ENCODE assay signal across 10 mouse cellular contexts in the genomic region with DNA sequence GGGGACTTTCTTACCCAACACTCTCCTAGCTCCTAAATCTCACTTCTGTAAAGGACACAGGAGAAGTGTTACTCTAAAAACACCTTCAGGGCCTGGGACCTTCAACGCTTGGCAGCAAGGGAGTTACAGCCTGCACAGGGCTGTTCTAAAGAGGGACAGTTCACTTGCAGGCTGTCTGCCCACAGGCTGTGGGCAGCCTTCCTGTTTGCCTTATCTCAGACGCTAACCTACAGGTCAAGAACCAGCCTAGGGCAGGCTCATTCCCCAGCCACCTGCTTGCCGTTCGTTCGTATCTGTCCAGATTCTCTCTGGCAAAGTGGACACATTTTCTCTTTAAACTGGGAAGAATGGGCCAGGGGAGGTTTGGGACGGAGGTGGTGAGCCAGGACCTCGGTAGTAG. TPM values are rescaled to one million over a fixed set of nuclear protein-coding genes. Genes with fewer than 3 reads are reported as not detected.
A peak's percentile ranks its signal among the peaks of the same experiment; 100 is the strongest.
DNase-seq lines count a peak whose midpoint lies in the region; ATAC-seq and TF ChIP-seq lines count a peak whose summit lies in the region.
"Had no signal": no experiment of that assay in that cellular context is flagged by ENCODE, and none has a peak within 500 bp of the region (broad histone marks: within the 10 kb centered on the region; RNA-seq: fewer than 3 reads in every experiment).

No protein-coding gene starts in this region.

- H3K27me3 ChIP-seq in stomach, embryonic 16.5 days (ENCODE audit: control insufficient read depth, insufficient read depth, low read length) = no peaks in the 10 kb centered on the region
- H3K27me3 ChIP-seq in stomach, postnatal 0 days (ENCODE audit: control insufficient read depth, insufficient read depth, low read length) = no peaks in the 10 kb centered on the region
- peaks cover 15% of the 10 kb centered on the region for H3K27me3 ChIP-seq in hindbrain, embryonic 16.5 days (replicated peaks; ENCODE audit: control insufficient read depth, insufficient read depth, low read length)

- peak; percentile 33 for DNase-seq in embryo, embryonic 9.5 days (ENCODE audit: extremely low spot score)
- no peak for DNase-seq in embryo, embryonic 10.5 days (ENCODE audit: low spot score)
- DNase-seq in stomach, postnatal 0 days (ENCODE audit: low spot score) = no peak
- DNase-seq in left cerebral cortex, postnatal 4 days = no peak
- DNase-seq in kidney, adult 11 months = no peak
- no peak for DNase-seq in gastrocnemius, postnatal 10 days
- DNase-seq: adrenal gland, postnatal 36 days; cerebellum, adult 8-10 months had no signal

- TF ChIP-seq CTCF in stomach, postnatal 0 days (IDR thresholded peaks at IDR 0.05; ENCODE audit: low read depth) = no peak

- no peak overlapping the region for H3K4me3 ChIP-seq in stomach, embryonic 16.5 days (replicated peaks; ENCODE audit: low read length)
- H3K4me3 ChIP-seq in stomach, postnatal 0 days (ENCODE audit: low read depth, low read length) = no peak overlapping the region
- no peak overlapping the region for H3K4me3 ChIP-seq in hindbrain, embryonic 16.5 days (ENCODE audit: low read length)

- H3K9ac ChIP-seq in stomach, embryonic 16.5 days (ENCODE audit: low read length) = 0 out of 2 replicates have a peak overlapping the region, but pooled peaks have one; percentile 17
- no peak overlapping the region for H3K9ac ChIP-seq in stomach, postnatal 0 days (ENCODE audit: low read length)
- H3K9ac ChIP-seq in hindbrain, embryonic 16.5 days (ENCODE audit: low read depth, low read length) = 0 out of 2 replicates have a peak overlapping the region, but pooled peaks have one; percentile 33

- no peaks in the 10 kb centered on the region for H3K9me3 ChIP-seq in stomach, embryonic 16.5 days (replicated peaks; ENCODE audit: control insufficient read depth, low read length)
- no peaks in the 10 kb centered on the region for H3K9me3 ChIP-seq in stomach, postnatal 0 days (ENCODE audit: control insufficient read depth, low read length)
- no peaks in the 10 kb centered on the region for H3K9me3 ChIP-seq in hindbrain, embryonic 16.5 days (ENCODE audit: control insufficient read depth, low read length)

- H3K36me3 ChIP-seq in stomach, embryonic 16.5 days (ENCODE audit: control insufficient read depth, insufficient read depth, low read length) = no peaks in the 10 kb centered on the region
- H3K36me3 ChIP-seq in stomach, postnatal 0 days (ENCODE audit: control insufficient read depth, insufficient read depth, low read length) = no peaks in the 10 kb centered on the region
- no peaks in the 10 kb centered on the region for H3K36me3 ChIP-seq in hindbrain, embryonic 16.5 days (ENCODE audit: control insufficient read depth, insufficient read depth, low read length)

- 19% methylated on average over 7 of the region's 7 CpGs for WGBS in stomach, embryonic 16.5 days
- whole genome bisulfite sequencing in stomach, postnatal 0 days = 18% methylated on average over 7 of the region's 7 CpGs
- 6% methylated on average over 7 of the region's 7 CpGs for WGBS in hindbrain, embryonic 16.5 days

- TF ChIP-seq EP300 in stomach, postnatal 0 days (optimal IDR thresholded peaks at IDR 0.05) = no peak

- peaks cover 13% of the 10 kb centered on the region; the same call in 1 of the 2 replicates for H3K4me1 ChIP-seq in stomach, embryonic 16.5 days (ENCODE audit: control insufficient read depth, insufficient read depth, low read length)
- H3K4me1 ChIP-seq in stomach, postnatal 0 days (replicated peaks; ENCODE audit: control insufficient read depth, insufficient read depth) = 0 out of 2 replicates have a peak, but pooled peaks cover 4% of the 10 kb centered on the region
- peaks cover 14% of the 10 kb centered on the region for H3K4me1 ChIP-seq in hindbrain, embryonic 16.5 days (ENCODE audit: control insufficient read depth, insufficient read depth, low read depth, low read length)

- no peak for ATAC-seq in stomach, embryonic 16.5 days (ENCODE audit: insufficient read depth, low FRiP score)
- ATAC-seq in stomach, postnatal 0 days (ENCODE audit: low FRiP score, low TSS enrichment) = no peak
- no peak for ATAC-seq in hindbrain, embryonic 16.5 days

- H3K27ac ChIP-seq in stomach, embryonic 16.5 days (ENCODE audit: low read length) = no peak overlapping the region
- no peak overlapping the region for H3K27ac ChIP-seq in stomach, postnatal 0 days (replicated peaks)
- H3K27ac ChIP-seq in hindbrain, embryonic 16.5 days (ENCODE audit: low read depth, low read length) = no peak overlapping the region

- H3K4me2 ChIP-seq in stomach, embryonic 16.5 days (ENCODE audit: low read depth, low read length) = no peak overlapping the region
- no peak overlapping the region for H3K4me2 ChIP-seq in stomach, postnatal 0 days (replicated peaks; ENCODE audit: low read depth)
- H3K4me2 ChIP-seq in hindbrain, embryonic 16.5 days (ENCODE audit: low read length) = no peak overlapping the region

- intact Hi-C loops in left cerebral cortex, postnatal 4 days (cut with DNase I) = no loop called here

RNA-seq across cellular contexts. Expression of a gene that starts 20.5 kb away (rescaled TPM):
- polyA plus RNA-seq in stomach, embryonic 16.5 days (2015; fragmentation: Nextera tagmentation; extraction: Ambion mirVana) = 7.6 TPM in 2 replicates
- polyA plus RNA-seq in stomach, postnatal 0 days (2015; fragmentation: Nextera tagmentation; extraction: Ambion mirVana) = 2.5 and 2.7 TPM in 2 replicates
- polyA plus RNA-seq in hindbrain, embryonic 16.5 days (2015; fragmentation: Nextera tagmentation; extraction: Ambion mirVana) = 2.9 and 3.7 TPM in 2 replicates
- total RNA-seq in left cerebral cortex, postnatal 4 days (2021) = 10 to 100 TPM; 13.0 to 14.1 TPM
- total RNA-seq in gastrocnemius, postnatal 10 days (2021) = 10 to 100 TPM; 29.5 to 37.8 TPM
